Mouse (Mus musculus) embryo, embryonic 10 days (tissue): ENCODE measurements at regions not wholly inside any gene's neighbourhood (a gene's known extent, or its start where the extent isn't known, plus 50 kb on each side); places are given as distances from the start of the nearest gene placed in this dataset.

Experiments used
- DNase-seq: peaks from one replicate; pipeline ENCODE4 v3.0.0-alpha.2; 2015; ENCODE audit warnings: low spot score

DNA sequence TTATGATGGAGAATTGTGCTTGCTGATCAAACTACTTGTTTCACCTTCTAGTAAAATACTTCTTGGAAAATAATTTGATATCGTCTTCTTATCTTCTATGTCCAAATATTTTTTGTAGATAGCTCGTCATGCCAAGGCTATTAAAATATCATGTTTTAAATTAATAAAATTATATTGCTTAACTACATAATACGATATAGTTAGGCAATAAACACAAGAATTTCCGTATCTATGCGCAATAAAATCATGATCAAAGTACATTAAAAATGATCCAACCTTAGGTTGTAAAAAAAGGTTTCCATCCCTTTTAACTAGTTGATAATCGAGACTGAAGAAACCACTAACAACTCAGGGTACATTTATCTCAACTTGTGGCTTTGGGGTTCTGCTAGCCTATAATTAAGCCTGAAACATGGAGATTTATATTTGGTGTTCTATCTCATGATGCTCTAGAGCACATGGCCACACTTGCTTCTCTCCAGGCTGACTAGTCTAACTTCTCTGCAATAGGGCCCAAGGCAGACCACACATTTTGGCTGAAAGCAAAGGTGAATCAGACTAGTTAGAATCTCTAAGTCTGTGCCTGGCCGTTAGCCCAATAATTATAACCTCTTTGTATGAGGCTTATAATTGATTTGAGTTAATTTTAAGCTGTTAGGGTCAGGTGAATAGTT, 314.5 kb downstream of the Plod2 start:
- no peak for DNase-seq

DNA sequence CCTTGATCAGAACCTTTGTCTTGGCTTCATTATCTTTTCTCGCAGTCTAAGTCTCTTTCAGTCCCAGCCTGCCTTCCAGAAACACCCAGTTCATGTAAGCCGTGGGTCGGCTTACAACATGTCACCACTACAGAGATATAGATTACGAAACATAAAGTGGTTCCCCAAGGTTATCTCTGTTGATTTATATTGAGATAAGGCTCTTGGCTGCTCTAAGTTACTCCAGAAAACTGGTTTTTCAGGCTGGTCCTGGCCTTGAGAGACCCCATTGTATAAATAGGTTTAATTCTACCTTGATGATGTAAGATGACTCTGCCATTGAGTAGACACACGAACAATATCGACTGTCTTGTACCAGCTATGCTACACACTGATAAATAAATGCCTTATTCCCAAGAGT, 323.8 kb downstream of the Plod2 start:
- no peak for DNase-seq

DNA sequence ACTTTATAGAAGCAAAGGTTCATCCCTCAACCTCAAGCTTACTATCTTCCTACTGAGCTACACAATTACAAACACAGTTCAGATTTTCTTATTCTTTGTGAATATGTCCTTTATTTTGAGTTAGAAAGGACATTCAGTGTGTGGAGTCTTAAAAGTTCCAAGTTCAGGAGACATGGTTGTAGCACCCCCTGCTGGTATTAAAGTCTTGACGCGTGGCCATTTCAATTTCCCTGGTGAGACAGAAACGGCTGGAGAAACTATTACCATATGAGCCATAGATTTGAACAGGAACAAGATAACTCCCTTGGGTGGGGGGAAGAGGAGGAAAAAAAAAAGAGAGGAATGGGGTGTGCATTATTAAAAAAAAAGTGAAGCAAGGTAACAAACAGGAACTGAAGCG, 336.6 kb downstream of the Plod2 start:
- peak; percentile 74 for DNase-seq

DNA sequence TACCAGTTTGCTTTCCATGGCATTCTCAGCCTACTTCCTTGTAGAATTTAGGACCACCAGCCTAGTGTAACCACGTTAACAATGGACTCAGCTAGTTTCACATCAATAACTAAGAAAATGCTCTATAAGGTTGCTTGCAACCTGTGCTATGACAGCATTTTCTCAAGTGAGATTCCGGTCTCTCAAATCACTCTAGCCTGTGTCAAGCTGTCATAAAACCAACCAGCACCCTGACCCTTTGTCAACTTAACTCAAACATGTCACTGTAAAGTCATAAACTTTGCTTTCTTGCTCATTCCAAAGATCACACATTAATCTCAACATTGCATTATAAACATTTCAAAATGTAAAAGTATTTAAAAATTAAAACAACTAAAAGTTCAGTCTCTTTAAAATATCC, 337.8 kb downstream of the Plod2 start:
- no peak for DNase-seq

DNA sequence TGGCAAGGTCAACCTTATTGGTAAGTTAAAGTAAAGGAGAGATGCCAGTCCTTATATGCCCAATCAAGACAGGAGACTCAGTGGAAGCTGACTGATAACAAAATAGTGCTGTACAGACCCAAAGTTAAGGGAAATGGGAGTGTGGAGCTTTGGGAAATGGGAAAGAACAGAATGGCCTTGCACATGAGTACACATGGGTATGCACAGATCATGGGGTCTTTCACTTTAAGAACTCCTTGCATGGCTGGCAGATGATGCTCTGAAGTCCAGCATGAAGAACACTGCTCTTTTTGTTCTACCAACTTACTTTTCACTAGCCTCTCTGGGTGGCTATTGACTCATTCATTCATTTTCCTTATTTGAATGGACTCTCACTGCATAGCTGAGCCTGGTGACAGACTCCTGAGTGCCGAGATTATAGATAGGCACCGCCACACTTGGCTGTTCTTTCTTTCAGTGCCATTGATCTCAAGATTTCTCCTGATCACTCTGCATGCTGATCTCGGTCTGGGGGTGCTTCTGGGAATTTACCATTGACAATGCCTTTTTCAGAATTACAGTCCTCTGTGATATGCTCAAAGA, 340.3 kb downstream of the Plod2 start:
- DNase-seq = no peak

DNA sequence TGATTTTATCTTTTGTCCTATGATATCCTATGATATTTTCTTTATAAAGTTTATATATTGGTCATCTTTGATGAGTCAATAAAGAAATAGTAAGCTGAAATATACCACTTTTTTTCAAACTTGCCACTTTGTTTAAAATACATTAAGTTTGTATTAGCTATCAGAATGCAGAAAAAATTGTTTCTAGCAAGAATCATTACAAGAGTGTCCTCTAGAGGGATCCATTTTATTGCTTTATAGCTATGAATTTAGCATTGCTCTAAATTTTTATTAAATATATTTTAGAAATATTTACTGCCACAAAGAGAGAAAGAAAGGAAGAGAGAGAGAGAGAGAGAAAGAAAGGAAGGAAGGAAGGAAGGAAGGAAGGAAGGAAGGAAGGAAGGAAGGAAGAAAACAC, 348.0 kb downstream of the Plod2 start:
- DNase-seq = no peak

DNA sequence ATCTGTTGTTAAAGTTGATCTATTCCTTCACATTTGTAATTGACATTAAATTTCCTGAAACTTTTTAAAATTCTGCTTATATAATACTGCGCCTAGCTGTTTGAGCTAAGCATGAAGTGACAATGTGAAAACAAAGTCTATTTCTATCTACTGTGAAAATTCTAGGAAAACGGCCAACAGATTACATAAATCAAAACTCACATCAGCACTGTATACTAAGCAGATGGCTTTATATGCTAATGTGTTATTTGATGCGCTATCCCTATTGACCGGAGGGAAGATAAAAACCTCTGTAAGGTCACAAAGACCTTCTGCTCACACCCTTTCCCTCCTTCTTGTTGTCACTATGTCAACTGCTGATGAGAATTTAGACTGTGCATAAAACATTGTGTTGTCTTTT, 357.7 kb downstream of the Plod2 start:
- no peak for DNase-seq

DNA sequence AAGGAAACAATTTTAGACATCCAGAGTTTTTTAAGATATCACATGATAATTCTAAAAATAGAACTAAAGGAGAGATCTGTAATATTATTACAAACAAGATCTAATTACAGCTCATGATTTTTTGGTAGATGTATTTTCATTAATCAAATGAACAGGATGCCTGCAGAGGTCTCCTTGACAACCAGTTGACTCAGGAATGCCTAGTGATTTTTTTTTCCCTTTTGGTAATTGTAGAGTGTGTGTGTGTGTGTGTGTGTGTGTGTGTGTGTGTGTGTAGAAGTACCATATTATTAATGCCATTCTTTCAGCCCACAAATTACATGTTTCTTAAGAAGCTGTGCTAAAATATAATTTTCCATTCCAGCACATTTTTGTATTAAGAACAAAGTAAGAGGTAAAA, 365.1 kb downstream of the Plod2 start:
- no peak for DNase-seq

DNA sequence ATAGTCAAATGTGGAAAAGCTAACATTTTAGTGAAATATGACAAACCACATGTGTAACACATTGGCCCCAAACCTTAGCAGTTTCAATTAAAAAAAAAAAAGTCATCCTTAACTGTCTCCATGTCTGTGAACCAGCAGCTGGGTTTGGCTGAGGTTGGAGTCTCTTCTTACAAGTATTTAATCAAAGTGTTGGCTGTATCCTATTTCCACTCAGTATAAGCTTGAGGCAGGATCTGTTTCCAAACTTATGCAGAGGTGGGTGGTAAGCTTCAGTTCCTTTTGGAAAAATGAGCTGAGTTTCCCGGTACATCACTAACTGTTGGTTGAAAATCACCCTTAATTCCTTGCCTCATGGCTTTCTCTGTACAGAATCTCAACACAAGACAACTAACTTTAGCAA, 377.4 kb downstream of the Plod2 start:
- no peak for DNase-seq

DNA sequence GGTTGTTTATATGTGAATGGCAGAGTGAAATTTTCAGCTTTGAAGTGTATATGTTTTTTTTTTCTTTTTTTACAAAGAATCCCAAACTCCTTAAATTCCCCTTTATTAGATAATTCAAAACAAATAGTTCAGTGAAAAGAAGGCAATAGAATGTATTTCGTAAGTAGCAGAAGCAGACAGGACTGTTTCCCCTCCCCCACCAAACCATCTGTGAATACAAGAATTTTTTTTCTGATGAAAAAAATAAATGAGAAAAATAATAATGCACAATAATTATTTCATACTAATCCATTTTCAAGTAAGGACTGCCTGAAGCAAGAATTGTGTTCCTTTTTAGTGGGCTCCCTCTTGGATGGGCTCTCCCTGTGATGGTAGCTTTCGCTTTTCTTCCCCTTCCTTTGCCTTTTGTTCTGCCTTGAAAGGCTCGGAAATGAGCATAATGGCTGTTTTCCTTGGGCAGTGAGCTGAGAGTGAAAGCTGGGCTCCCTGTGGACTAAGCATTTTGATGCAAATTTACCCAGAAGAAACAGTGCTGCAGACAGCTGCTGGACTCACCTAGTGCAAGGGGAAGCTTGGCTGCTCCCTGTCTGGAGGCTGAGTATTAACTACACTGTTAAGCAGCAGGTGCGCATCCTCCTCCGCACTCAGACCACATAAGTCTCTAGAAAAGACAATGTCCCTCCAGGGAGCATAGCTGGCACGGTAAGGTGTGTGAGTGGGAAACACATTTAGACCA, 388.4 kb downstream of the Plod2 start:
- DNase-seq = peak; percentile 79

DNA sequence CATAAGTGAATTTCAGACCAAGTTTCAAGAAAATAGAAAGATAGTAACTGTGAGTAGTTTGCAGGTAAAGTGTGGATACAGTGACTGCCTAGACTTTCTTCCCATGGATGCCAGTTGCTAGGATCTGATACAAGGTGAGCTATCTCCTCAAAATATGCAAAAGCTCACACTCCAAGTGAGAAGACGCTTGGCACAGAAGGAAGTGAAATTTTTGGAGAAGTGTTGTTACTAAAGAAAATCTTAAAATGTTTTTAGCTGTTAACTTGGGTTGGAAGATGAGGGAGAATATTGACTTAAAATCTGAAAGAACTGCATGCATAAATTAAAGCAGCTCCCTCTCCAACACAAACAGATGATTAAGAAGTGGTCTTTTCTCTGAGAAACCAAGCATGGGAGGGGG, 395.8 kb downstream of the Plod2 start:
- DNase-seq = no peak

DNA sequence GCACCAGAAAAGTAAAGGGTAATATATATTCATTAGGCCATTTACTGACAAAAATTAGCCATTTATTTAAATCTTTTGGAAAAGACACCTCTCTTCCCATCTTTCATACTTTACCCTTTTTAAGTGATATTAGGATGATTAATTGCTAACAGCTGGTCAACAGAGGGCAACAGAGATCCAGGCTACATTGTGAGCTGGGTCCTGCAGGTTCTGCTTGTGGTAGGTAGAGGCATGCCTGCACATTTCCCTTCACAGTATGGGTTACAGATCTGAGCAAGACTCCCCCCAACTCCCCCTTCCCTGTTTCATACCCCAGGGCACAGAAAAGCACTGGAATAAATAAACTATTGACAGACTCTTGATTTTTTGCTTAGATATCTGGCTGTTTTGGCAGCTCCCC, 408.1 kb downstream of the Plod2 start:
- DNase-seq = peak; percentile 29

DNA sequence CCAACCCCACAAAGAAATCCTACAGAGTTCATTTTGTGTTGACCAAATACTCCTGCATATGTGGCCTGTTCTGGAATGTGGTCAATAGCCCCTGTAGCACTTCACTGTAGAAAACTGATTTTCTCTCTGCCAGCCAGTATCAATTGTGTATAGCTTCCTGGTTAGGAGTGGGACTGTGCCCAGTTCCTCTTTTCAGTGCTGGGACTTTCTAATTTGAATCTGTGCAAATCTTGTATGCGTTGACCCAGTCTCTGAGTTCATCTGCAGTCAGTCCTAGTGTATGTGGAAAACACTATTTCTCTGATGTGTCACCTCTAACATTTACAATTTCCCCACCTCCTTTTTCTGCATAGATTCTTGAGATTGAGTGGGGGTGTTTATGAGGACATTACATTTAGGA, 421.3 kb downstream of the Plod2 start:
- DNase-seq = no peak

DNA sequence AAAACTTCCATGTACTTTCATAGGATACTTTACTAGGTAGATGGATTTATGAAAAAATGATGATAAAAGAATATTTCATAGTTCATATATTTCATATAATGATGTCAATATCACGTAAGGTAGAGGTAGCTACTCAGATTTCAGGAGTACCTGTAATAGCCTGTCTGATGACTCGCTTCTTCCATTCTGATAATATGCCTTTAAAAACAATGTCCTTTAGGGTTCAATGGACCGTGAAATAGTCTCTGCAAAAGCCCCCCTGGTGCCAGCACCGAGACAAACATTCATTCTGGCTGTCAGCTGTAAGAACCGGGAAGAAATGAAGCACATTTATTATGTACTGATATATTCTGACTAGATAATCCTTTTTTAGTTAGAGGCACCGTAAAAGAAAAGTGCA, 449.7 kb downstream of the Plod2 start:
- no peak for DNase-seq

DNA sequence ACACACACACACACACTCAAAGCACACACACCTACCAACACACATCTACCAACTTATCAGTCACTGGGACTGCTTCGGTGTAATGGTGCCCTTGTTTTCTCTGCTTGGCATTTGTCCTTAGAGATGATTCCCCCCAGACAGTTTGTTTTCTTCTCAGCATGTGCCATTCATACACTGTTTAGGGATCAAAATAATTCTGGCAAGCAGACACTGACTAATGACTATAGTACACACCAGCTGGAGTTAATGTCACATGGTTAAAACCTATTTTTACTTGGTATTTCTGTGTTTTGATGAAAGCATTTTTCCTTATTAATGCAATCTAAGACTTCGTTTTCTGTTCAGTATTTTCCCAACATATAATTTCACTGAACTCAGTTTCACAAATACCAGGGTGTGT, 454.1 kb downstream of the Plod2 start:
- DNase-seq = no peak

DNA sequence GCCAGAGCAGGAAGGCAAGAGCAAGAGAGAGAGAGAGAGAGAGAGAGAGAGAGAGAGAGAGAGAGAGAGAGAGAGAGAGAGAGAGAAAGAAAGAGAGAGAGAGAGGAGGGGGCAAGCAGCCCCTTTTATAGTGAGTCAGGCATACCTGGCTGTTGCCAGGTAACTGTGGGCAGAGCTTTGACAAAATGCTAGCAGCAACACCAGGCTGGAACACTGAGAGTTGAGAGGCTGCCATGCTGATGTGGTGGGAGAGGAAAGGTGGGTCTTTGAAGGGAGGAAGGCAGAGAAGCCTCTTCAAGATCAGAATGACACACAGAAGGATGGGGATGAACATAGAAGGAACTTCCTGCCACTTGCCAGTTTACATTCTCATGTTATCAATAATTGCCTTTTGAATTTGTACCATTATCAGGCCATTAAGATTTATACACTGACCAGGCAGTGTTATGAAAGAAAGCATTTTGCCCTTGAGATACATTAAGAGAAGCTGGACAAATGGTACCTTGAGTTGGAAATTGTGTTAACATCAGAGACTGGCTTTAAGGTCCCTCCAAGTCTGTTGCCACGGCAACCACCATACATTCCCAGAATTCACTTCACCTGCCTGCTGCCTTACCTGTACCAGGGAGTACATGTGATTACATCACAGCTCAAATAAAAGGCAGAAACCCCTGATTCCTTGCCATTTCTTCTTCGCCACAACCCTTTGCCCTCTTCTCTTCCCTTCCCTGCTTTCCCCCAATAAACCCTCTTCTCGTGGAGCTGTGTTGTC, 463.3 kb downstream of the Plod2 start:
- DNase-seq = no peak

DNA sequence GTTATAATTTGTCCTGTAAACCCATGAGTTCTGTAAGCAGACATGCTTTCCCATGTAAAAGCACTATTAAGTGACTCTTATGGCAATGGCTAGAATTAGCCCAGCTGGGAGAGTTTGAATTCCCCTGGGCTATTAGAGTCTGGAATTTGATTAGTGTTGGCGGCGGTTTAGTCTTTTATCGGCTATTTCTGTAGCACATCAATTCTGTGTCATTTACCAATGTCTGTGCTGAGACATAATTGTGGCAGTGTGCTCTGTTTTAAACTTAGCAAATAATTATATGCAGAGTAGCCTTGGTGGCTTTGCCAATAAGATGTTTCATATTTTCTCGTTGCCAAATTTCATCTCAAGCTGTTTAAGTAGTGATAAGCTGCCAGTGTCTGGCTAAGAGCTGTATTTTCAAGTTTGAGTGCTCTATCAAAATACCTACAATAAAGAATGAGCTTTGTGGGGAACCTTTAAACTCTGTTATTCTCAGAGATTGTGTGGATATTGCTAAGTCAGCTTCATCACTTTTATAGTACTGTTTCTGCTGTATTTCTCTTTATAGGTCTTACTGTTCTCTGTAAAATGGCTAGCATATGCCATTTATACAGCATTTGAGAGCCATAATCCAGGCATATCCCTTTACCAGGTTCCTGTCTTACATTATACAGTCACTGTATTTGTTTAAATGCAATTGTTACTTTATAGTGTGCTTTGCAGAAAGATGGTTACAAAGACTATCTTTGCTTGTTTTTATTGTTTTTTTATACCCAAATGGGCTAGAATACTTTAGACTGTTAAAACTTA, 466.7 kb downstream of the Plod2 start:
- DNase-seq = no peak

DNA sequence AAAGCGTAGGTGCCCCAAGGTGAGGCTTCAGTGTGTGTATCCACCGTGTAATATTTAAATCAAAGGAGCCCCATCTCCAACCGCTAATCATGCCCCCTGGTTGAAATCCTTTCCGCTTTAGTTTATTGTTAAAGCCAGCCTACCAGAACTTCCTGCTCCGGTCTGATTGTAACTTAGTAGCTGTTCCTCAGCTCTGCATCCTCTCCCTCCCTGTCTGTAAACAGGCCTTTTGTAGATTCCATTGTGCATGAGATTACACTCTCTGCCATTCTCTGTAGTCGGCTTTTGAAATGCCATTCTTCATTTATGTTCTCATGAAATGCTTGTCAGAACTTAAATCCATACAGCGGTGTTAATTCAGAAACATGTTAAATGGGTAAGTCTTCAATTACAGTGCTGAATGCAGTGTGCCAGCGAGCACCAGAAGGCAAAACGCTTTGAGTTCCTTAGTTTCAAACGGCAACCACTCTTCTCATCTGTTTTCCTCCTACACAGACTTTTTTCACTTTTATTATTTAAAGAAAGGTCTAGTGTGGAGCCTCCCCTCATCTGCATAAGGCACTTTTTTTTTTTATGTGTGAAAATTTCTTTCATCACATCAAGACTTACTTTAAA, 502.4 kb downstream of the Plod2 start:
- DNase-seq = no peak

DNA sequence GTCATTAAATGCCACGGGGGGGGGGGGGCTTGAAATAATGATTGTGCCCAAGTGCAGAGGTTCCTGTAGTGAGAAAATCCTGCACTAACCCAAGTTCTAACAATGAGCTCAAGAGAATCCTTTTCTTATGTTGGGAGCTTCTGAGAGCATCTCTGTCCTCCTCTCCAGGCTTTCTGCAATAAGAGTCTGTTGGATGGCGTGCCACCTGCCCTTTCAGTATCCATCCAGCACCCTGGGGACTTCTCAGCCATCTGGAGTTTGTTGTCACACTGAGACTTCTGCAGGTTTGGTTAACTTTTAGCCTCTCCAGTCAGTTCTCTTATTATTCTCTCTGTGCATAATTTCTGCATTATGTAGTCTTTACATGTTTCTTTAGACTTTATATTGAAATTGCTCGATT, 530.1 kb downstream of the Plod2 start:
- no peak for DNase-seq

DNA sequence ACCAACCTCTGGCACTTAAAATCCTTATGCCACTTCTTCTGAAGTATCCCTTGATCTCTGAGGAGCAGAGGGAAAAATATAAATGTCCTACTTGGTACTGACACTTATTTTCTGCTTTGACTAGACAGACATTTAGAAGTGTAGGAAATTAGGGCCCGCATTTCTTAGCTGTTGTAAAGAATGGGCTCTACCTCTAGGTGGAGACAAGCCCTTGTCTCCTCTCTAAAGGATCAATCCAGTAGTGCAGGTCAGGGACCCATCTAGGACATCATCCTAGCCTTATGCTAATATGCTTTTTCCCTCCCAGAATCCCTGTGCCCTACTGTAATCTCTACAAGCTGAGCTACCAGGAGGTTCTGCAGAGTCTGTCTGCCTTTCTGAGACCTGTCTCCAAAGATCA, 541.1 kb downstream of the Plod2 start:
- DNase-seq = peak; percentile 13

DNA sequence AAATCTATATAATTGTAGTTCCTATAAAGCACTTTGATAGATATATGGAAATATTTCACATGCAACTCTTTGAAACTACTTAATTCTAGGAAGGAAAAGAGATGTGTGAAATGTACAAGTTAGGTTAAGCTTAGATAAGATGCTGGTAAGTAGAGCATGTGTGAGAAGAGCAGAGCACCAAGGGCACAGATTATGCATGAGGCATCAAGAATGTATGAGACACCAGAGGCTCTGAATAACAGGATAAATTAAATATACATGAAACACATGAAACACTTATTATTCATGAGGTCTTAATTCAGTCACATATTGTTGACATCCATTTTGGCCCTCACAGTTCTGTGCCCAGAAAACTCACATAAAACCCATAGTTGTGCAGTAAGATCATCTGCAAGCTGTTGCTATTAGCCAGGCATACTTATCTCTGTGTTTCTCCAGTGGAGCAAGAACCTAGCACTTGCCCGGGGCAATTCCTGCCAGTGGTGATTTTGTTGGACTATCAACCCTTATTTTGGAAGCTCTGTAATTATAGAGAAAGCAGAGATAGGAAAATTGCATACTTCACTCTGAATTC, 556.1 kb downstream of the Plod2 start:
- DNase-seq = no peak
